Mouse (Mus musculus) kidney, adult 2 months (tissue): Measurements from ENCODE around the gene Fbxw26.

Experiments
- CTCF ChIP-seq: fragments of 200-500 bp; conservative IDR thresholded peaks from 2 replicates; pipeline ENCODE4 v1.5.1; 2011; ENCODE audit warnings: low read depth, mild to moderate bottlenecking, control low read depth, low read length, moderate library complexity, mixed read lengths; ENCODE audit not compliant: insufficient read depth, insufficient read length
- POLR2A ChIP-seq: fragments of 200-500 bp; IDR thresholded peaks from one replicate; pipeline ENCODE4 v1.6.1; 2011; ENCODE audit warnings: low read depth, low read length, control low read depth

DNA sequence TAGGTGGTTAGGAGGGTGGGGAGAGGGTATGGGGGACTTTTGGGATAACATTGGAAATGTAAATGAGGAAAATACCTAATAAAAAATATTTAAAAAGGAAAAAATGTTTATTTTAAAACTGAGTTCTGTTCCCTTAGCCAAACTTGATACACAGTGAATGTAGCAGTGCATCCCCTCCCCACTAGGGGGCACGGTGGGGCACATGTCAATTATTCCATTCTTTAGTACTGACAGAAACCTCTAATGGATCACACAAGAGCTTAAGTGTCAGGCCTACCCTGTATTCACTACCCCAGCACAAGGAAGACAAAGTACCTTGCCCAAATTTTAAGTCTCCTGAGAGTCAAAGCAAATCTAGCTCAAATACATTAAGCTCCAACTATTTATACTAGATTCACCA lies 60.6 kb downstream of the Fbxw26 start:
- TF ChIP-seq CTCF: peak; percentile 74
- TF ChIP-seq POLR2A: no peak
